Mouse (Mus musculus): Measurements from ENCODE around the gene Tet2. TPM values are rescaled to one million over a fixed set of nuclear protein-coding genes. Genes with fewer than 3 reads are reported as not detected.
A peak's percentile ranks its signal among the peaks of the same experiment; 100 is the strongest.
"Not testable (repeated sequence)": the region's sequence is repeated elsewhere in the genome, so short reads cannot be mapped to it uniquely, and the experiment has no call there.

Gene Tet2
- polyA plus RNA-seq, 1 experiment from 2014 or later, result 15.0 TPM

DNA sequence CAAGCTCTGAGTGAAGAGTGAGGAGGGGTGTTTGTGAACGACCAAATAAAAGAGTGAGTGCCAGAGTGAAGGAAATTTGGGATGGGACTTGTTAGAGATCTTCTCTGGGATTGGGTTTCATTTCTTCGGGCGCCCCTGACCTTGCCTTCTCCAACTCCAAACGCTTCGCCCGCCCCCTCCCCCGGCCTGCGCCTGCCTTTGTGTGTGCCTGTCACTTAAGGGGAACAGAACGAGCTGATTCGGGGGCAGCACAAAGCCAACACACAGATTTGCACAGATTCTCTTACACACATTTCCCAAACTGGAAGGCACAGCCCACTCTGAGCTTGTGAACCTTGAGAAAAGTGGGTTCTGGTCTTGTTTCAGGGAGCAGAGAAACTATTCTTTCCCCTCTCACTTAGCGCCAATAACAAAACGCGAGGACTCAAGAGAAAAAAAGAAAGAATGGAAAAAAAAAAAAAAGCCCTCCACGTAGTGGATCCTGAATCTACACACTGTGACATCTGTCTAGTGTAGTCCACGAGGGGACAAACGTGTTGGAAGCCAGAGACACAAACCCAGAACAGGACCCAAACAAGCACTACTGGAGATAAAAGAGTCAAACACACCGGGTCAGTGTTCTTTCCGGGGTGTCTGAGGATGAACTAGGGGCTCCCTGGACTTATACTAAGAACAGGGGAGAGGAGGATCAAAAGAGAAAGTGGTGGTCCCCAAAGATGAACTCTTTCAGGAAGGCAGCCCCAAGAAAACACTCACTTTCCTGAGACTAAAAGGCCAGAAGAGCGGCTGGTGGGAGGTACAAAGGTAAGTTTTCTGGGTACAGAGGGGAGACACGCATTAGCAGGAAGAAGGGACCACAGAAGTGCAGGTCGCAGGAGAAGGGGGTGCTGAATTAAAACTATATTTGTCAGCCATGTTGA is 1.6 kb downstream of the Tet2 start:
- Histone ChIP-seq H3K36me3 (peaks cover 5% of the 10 kb centered on the region), H3K4me1 (peaks cover 15% of the 10 kb centered on the region), H3K4me3 (peak overlapping the region; percentile 86), H3K27me3 (ENCODE audit: low read depth, poor library complexity, severe bottlenecking) (no peaks in the 10 kb centered on the region), H3K9me3 (replicated peaks) (no peaks in the 10 kb centered on the region), H3K27ac (peak overlapping the region; percentile 91)
- WGBS, result under 1% methylated on average over 21 of the region's 21 CpGs
- DNase-seq (ENCODE audit: low spot score), result peak; percentile 74

DNA sequence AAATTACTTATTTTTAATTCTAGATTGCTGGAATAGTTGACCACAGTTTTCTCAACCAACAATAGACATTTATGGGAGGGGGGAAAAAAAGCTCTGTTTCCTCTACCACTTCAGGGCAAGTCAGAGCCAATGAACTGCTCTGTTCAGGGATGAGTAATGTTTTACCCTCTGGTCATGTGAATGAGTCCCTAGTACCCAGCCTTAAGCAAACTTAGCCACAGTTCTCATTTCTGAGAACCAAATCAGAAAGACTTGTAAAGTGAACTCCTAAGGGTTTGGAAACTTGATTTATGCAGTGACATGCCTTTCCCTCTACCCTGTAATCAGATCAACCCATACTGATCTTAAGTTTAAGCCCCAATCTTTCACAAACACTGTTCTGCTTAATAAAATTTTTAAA is 2.9 kb downstream of the Tet2 start:
- Histone ChIP-seq H3K27me3 (ENCODE audit: low read depth, poor library complexity, severe bottlenecking) (no peaks in the 10 kb centered on the region), H3K27ac (no peak overlapping the region), H3K4me1 (peaks cover 15% of the 10 kb centered on the region), H3K36me3 (peaks cover 16% of the 10 kb centered on the region), H3K9me3 (replicated peaks) (no peaks in the 10 kb centered on the region), H3K4me3 (no peak overlapping the region)
- DNase-seq (ENCODE audit: low spot score), result no peak

DNA sequence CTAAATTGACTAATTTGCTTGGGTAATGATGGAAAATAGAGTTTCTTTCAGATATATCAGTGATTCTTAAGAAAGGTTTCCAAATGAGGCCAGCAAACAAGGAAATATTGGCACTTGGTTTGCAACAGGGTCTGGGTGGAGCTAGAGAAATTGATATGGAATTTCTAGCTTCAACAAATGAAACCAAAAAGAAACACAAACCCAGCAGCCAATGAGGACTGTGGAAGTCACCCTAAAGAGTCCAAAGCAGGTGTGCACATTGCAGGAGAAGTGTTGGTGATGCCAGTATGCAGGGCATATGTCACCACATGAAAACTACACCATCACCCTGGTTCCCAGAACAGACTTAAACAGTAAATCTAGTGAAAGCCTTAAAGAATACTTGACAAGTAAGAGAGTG is 3.9 kb downstream of the Tet2 start:
- Histone ChIP-seq H3K4me3 (no peak overlapping the region), H3K9me3 (replicated peaks) (no peaks in the 10 kb centered on the region), H3K27me3 (ENCODE audit: low read depth, poor library complexity, severe bottlenecking) (no peaks in the 10 kb centered on the region), H3K36me3 (peaks cover 24% of the 10 kb centered on the region), H3K27ac (no peak overlapping the region), H3K4me1 (peaks cover 15% of the 10 kb centered on the region)
- DNase-seq (ENCODE audit: low spot score), result no peak

DNA sequence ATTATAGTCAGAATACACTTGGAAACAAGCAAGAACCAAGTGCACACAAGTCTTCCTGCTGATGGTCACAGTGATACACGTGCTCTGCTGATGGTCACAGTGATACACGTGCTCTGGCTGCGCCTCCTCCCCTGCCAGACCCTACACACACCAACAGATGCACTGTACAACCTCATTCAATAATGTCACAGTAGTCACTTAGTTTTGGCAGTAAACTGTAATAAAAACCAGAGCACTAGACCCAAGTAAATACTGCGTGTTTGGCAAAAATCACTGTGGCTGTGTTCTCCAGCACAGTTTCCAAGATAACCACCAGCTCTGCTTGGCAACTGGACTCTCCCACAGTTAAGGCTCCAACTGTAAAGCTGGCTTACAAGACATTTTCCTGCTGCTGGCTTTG is 4.9 kb downstream of the Tet2 start:
- 79% methylated on average over 4 of the region's 4 CpGs for WGBS
- H3K4me3 ChIP-seq, result no peak overlapping the region
- H3K27ac ChIP-seq, result no peak overlapping the region
- no peaks in the 10 kb centered on the region for H3K27me3 ChIP-seq (ENCODE audit: low read depth, poor library complexity, severe bottlenecking)
- H3K9me3 ChIP-seq (replicated peaks), result no peaks in the 10 kb centered on the region
- peaks cover 24% of the 10 kb centered on the region for H3K36me3 ChIP-seq
- no peak for DNase-seq (ENCODE audit: low spot score)
- peaks cover 15% of the 10 kb centered on the region for H3K4me1 ChIP-seq

DNA sequence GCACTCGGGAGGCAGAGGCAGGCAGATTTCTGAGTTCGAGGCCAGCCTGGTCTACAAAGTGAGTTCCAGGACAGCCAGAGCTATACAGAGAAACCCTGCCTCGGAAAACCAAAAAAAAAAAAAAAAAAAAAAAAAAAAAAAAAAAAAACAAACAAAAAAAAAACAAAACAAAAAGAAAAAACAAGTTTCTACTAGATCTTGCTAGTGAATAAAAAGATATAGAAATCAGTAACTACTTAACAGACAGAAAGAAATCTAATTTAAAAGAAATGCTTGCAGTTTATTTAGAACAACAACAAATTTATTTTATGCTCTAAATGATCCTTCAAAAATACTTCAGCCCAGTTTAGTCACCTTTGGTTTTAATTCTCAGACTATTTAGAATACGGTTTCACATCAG is 6.4 kb downstream of the Tet2 start:
- H3K9me3 ChIP-seq (replicated peaks); H3K4me3 ChIP-seq; DNase-seq (ENCODE audit: low spot score); H3K27ac ChIP-seq; H3K27me3 ChIP-seq (ENCODE audit: low read depth, poor library complexity, severe bottlenecking): not testable (repeated sequence)
- 87% methylated on average over 4 of the region's 4 CpGs for WGBS
- Histone ChIP-seq H3K4me1 (peaks cover 21% of the 10 kb centered on the region), H3K36me3 (peaks cover 24% of the 10 kb centered on the region)

DNA sequence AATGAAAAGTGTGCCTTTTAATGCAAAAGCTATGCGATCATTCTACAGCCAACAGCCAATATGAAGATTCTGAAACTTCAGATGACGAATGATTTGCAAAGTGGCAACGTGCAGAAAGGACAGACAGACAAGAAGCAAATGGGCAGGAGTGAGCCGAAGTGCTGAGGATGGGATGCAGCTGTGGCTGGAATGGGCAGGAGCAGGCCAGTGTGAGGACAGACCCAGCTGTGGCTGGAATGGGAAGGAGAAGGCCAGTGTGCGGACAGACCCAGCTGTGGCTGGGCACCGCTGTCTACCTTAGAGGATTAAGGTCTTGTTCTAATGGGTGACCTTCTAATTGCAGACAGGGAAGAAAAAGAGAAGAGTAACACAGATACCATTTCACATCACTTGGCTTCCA is 9.3 kb downstream of the Tet2 start:
- no peaks in the 10 kb centered on the region for H3K9me3 ChIP-seq (replicated peaks)
- no peak overlapping the region for H3K27ac ChIP-seq
- peaks cover 12% of the 10 kb centered on the region for H3K4me1 ChIP-seq
- DNase-seq (ENCODE audit: low spot score), result no peak
- H3K27me3 ChIP-seq (ENCODE audit: low read depth, poor library complexity, severe bottlenecking), result no peaks in the 10 kb centered on the region
- peaks cover 24% of the 10 kb centered on the region for H3K36me3 ChIP-seq
- WGBS, result 84% methylated on average over 6 of the region's 6 CpGs
- no peak overlapping the region for H3K4me3 ChIP-seq

DNA sequence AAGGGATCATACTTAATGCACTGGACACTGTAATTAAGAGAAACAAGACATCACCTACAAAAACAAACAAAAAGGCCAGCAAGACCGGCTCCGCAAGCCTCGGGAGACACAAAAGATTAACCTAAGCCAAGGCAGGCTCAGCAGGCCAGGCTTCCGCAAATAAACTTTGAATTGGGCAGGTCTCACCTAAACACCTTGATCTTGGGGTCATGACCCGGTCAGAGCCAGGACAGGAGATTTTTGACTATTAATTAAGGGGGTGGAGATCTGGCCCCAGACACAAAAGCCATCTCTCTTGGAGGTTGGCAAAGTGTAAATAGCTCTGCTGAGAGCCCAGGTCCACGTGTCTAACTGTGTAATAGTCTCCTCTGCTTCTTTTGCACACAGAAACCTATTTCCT is 10.9 kb downstream of the Tet2 start:
- H3K27ac ChIP-seq, result no peak overlapping the region
- peak; percentile 30 for DNase-seq (ENCODE audit: low spot score)
- no peaks in the 10 kb centered on the region for H3K27me3 ChIP-seq (ENCODE audit: low read depth, poor library complexity, severe bottlenecking)
- no peaks in the 10 kb centered on the region for H3K9me3 ChIP-seq (replicated peaks)
- no peak overlapping the region for H3K4me3 ChIP-seq
- 14% methylated on average over 6 of the region's 6 CpGs for WGBS
- peaks cover 24% of the 10 kb centered on the region for H3K36me3 ChIP-seq
- H3K4me1 ChIP-seq, result peaks cover 12% of the 10 kb centered on the region

DNA sequence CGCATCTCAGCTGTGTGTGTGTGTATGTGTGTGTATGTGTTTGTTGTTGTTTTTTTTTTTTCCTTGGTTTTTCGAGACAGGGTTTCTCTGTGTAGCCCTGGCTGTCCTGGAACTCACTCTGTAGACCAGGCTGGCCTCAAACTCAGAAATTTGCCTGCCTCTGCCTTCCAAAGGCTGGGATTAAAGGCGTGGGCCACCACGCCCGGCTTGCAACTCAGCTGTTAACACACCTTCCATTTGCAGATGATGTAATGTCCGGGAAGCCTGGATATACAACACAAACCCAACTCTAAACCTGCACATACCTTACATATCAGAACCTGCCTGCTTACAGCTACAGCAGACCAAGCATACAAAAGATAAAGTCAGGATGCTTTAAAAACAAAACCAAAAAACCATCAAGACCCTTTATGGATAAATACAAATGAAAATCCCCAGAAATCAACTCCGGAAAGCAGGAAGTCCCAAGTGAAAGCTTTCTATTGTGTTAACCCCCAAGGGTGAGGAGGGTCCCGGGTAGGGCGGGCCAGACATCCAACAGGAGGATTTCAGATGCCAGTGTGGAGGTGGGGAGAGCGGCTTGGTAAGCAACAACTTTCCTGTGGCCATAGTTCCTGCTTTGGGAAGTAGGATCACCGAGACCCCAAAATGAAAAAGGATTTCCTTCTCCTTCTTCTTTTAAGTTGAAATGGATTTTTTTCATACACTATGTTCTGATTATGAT is 11.5 kb downstream of the Tet2 start:
- DNase-seq (ENCODE audit: low spot score), result no peak

DNA sequence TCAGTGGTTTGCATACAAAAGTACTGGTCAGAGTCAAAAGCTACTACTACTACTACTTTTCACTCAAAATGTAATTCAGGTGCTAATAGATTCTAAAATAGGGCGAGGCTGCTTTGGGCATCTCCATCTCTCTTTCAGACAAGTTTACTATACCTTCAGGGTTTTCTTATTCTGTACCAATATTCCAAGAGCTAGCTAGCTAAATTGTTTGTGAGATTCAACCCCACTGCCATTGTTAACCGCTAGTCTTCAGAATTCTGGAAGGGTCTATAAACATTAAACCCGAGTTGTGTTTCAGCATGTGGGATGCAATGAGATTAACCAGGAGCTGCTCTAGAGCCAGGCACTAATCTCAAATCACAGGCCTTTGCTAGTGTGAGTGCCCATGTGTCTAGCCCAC is 12.1 kb downstream of the Tet2 start:
- no peak for DNase-seq (ENCODE audit: low spot score)
- WGBS, result 66% methylated on average over 3 of the region's 3 CpGs

More for the DNA sequence above, 11.5 kb downstream of the Tet2 start:
- H3K27me3 ChIP-seq (ENCODE audit: low read depth, poor library complexity, severe bottlenecking), result no peaks in the 10 kb centered on the region
- WGBS, result 60% methylated on average over 11 of the region's 11 CpGs
- H3K4me3 ChIP-seq, result no peak overlapping the region
- H3K4me1 ChIP-seq, result peaks cover 12% of the 10 kb centered on the region
- H3K36me3 ChIP-seq, result peaks cover 19% of the 10 kb centered on the region
- no peaks in the 10 kb centered on the region for H3K9me3 ChIP-seq (replicated peaks)
- no peak overlapping the region for H3K27ac ChIP-seq

DNA sequence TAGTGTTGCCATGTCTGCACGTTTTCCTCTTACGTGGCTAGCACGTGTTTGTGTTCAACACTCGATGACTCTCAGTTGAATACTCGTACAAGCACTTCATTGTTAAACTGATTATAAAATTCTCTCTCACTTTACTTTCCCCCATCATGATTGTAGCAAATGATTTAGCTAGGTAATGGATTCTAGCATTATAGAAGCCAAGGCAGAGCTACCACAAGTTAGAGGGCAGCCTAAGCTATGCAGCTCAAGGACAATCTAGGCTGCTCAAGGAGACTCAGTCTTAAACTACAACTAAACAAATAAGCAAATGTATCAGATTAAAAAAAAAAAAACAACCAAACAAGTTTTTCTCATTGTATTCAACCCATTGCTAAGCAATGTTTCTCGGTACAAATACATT is 12.7 kb downstream of the Tet2 start:
- no peak for DNase-seq (ENCODE audit: low spot score)
- 87% methylated on average over 6 of the region's 6 CpGs for WGBS
- Histone ChIP-seq H3K27me3 (ENCODE audit: low read depth, poor library complexity, severe bottlenecking) (no peaks in the 10 kb centered on the region), H3K4me1 (peaks cover 12% of the 10 kb centered on the region), H3K27ac (no peak overlapping the region), H3K36me3 (peaks cover 9% of the 10 kb centered on the region), H3K4me3 (no peak overlapping the region), H3K9me3 (replicated peaks) (no peaks in the 10 kb centered on the region)

More for the DNA sequence above, 12.1 kb downstream of the Tet2 start:
- Histone ChIP-seq H3K27me3 (ENCODE audit: low read depth, poor library complexity, severe bottlenecking) (no peaks in the 10 kb centered on the region), H3K9me3 (replicated peaks) (no peaks in the 10 kb centered on the region), H3K27ac (no peak overlapping the region), H3K36me3 (peaks cover 15% of the 10 kb centered on the region), H3K4me1 (peaks cover 12% of the 10 kb centered on the region), H3K4me3 (no peak overlapping the region)

DNA sequence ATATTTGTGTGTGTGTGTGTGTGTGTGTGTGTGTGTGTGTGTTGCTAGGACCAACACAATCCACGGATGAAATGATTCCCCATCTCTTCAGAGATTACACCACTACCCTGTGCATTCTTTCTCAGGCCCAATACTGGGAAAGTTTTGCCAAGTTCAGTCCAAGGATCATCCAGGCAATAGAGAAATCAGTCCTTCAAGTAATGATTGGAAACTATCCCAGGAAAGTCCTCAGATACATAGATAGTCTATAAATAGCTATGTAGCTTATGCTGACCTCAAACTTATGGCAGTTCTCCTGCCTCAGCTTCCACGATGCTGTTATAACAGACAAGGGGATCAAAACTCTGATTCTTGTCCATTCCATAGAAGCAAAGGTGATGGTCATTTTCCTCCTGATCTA is 13.8 kb downstream of the Tet2 start:
- no peak for DNase-seq (ENCODE audit: low spot score)
- H3K27me3 ChIP-seq (ENCODE audit: low read depth, poor library complexity, severe bottlenecking), result no peaks in the 10 kb centered on the region
- no peaks in the 10 kb centered on the region for H3K9me3 ChIP-seq (replicated peaks)
- no peaks in the 10 kb centered on the region for H3K36me3 ChIP-seq
- H3K27ac ChIP-seq, result no peak overlapping the region
- 87% methylated on average over 2 of the region's 2 CpGs for WGBS
- H3K4me1 ChIP-seq, result peaks cover 12% of the 10 kb centered on the region
- no peak overlapping the region for H3K4me3 ChIP-seq

DNA sequence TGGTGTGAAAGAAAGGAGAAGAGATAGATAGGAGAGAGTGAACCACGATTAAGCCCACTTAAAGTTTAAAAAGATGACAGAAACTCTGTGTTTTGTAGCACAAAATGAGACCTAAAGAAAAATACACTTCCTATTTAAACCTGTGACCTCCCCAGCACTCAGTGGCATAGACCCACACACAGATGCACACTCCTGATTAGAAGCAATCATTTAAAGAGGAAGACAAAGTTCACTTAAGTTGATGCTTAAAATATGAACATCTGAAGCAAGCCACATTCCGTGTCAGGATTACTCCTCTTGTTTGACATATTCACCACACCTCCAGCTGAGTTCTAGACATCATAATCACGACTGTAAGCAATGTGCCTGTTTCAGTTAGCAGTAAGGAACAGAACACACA is 14.3 kb downstream of the Tet2 start:
- Histone ChIP-seq H3K27ac (no peak overlapping the region), H3K4me3 (no peak overlapping the region), H3K27me3 (ENCODE audit: low read depth, poor library complexity, severe bottlenecking) (no peaks in the 10 kb centered on the region), H3K4me1 (peaks cover 12% of the 10 kb centered on the region), H3K9me3 (replicated peaks) (no peaks in the 10 kb centered on the region), H3K36me3 (no peaks in the 10 kb centered on the region)
- no peak for DNase-seq (ENCODE audit: low spot score)
- 79% methylated on average over 3 of the region's 3 CpGs for WGBS

DNA sequence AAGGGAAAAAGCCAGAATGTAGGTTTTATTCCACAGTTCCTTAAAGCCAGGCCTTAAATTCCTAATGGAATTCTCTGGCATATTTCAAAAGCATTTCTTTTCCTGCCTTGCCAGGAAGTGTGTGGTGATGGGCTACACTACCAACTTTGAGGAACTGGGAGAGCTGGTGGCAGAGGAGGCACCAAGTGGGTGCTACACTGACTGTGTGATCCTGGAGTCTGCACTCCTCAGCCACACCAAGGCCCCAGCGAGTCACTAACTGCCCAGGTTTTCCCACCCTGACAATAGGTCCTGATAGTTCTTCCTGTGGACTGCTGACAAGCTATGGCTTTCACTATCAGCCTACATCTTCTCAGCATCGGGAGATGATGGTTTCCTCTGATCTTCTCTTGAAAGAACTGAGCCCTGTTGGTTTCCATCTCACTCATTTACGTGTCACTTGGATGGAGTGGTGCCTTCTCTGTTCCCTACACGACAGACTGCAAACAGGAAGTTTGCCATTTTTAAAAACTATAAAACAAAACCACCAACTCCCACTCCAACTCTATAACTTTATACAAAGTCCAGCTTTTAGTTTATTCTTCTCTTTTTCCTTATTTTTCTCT is 18.7 kb downstream of the Tet2 start:
- H3K36me3 ChIP-seq, result peaks cover 2% of the 10 kb centered on the region; the same call in 1 of the 2 replicates
- no peak for DNase-seq (ENCODE audit: low spot score)
- no peaks in the 10 kb centered on the region for H3K4me1 ChIP-seq
- no peak overlapping the region for H3K4me3 ChIP-seq
- H3K27me3 ChIP-seq (ENCODE audit: low read depth, poor library complexity, severe bottlenecking), result no peaks in the 10 kb centered on the region
- WGBS, result 86% methylated on average over 4 of the region's 4 CpGs
- H3K27ac ChIP-seq, result no peak overlapping the region
- H3K9me3 ChIP-seq (replicated peaks), result no peaks in the 10 kb centered on the region
